Mouse (Mus musculus): ENCODE measurements around the gene Zfhx3.
"Not testable (repeated sequence)": the region's sequence is repeated elsewhere in the genome, so short reads cannot be mapped to it uniquely, and the experiment has no call there.

Gene Zfhx3

GRCm38 (mm10) chr8:107941922-107942694 lies at the start of gene Zfhx3:
Gene Zfhx3 (plus strand): TSS chr8:107942644.
- no peak for DNase-seq

- DNase-seq, result no peak
Observed at GRCm38 (mm10) chr8:107918984-107919383, 23.5 kb upstream of the Zfhx3 start.

DNA sequence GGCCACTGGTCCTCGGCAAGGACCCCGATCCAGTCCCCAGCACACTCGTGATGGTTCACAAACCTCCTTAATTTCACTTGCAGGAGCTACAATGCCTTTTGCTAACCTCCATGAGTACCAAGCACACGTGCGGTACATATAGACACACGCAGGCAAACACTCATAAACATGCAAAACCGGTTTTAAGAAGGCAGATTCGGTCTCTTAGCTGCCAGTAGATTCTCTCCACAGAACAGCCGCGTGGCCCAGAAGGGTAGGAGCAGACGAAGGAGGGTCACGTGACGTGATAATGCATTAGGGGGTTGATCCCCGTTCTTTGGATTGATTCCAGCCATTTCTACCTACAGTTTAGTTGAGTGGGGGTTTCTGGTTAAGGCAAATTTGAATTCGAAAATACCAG lies 16.3 kb upstream of the Zfhx3 start:
- no peak for DNase-seq

GRCm38 (mm10) chr8:107936725-107937124 lies 5.7 kb upstream of the Zfhx3 start:
- no peak for DNase-seq

- not testable (repeated sequence) for DNase-seq
Observed at GRCm38 (mm10) chr8:107938231-107938630, 4.2 kb upstream of the Zfhx3 start.

- no peak for DNase-seq
Observed at GRCm38 (mm10) chr8:107940181-107940580, 2.3 kb upstream of the Zfhx3 start.

- peak; percentile 73 for DNase-seq
Observed at GRCm38 (mm10) chr8:107942752-107943510, 487 bp downstream of the Zfhx3 start.

GRCm38 (mm10) chr8:107943550-107944348 lies 1.3 kb downstream of the Zfhx3 start:
- no peak for DNase-seq

DNA sequence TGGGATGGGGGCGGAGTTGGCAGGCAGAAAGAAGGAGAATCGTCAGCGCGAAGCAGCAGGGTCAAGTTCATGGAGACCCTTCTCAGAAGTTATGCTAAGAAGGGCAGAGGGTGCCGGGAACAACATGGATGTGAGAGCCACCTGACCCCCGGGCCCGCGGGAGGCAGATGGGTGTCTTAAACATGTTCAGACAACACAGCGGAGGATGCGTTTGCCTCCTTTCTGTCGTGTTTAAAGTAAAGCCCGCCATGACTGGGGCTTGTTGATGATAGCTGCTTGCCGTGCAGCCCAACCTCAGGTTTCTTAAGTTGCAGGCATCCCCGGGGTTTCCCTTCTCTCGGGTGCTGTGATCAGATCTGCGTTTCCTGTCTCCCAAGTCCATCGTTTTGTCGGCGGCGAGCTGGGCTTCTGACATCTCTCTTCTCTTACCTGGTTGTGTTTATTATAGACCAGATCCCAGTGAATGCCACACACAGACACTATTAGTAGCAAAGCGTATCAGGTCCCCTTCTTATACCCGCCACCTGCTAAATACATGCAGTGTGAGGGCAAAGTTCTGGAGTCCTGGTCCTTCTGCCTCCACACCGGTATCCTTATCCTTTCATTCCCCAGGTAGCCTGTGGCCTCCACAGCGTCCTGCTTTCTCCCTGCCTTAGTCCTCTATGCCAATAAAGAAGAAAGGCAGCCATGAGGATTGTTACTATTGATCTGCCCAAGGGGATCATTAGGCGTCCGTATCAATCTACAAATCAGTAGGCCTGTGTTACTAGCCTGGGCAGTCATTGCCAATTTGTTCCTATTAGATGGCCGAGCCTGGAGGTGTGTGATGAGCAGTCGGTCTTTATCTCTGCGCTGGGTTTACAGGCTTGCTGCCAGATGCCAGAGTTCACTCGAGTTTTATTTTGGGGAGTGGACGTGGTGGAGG lies 2.5 kb downstream of the Zfhx3 start:
- peak; percentile 57 for DNase-seq

- DNase-seq, result no peak
Observed at GRCm38 (mm10) chr8:107946888-107947287, 4.4 kb downstream of the Zfhx3 start.

GRCm38 (mm10) chr8:107955887-107956286 lies 13.4 kb downstream of the Zfhx3 start:
- DNase-seq, result peak; percentile 65

DNA sequence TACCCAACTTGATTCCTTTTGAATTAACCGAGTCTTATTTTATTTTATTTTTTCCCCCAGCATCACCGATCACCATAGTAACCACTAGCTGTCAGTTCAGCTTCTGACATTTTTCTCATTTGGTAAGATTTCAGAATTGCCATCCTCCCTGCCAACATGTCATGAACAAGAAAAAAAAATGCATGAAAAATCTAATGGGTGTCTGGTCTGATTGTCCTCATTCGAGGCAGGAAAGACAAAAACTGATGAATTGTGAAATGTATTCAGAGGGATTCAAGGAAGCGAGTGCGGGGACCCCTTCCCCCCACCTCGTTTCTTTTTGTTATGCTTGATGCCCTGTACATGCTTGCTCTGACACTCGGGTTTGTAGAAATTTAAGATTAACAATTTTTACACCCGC lies 15.1 kb downstream of the Zfhx3 start:
- peak; percentile 49 for DNase-seq

DNA sequence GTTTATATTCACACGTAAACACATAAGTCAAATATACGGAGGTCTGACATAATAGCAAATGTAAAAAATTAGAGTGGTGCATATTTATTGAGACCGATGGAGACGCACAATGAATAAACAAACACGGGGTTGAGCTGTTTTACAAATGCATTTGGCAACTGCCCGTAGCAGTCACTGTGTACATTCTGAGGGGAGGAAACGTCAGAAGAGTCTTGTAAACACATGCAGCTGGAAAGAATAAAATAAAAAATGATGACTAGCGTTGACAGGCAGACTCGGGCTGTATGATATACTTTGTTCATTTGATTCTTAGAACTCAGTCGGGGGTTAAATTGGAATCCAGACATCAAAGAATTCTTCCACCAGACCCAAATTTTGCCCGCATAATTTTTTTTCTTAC lies 18.0 kb downstream of the Zfhx3 start:
- DNase-seq, result no peak

DNA sequence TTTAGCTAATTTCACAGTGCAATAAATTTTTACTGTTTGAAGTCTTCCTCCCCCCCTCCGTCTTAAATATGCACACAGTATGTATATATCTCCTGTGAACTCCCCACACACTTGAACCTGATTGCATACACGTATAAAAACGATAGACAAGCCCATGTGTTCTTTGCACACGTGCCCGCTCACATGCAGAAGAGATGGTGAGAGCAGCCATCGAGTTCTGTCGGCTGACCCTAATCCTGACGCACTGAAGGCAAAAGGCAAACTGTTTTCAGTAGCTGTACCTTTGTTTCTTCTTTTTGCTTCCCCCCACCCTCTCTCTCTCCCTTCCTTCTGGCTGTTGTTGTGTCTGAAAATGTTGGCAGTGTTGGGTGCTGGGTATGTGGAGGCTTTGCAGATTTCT lies 18.4 kb downstream of the Zfhx3 start:
- no peak for DNase-seq

DNA sequence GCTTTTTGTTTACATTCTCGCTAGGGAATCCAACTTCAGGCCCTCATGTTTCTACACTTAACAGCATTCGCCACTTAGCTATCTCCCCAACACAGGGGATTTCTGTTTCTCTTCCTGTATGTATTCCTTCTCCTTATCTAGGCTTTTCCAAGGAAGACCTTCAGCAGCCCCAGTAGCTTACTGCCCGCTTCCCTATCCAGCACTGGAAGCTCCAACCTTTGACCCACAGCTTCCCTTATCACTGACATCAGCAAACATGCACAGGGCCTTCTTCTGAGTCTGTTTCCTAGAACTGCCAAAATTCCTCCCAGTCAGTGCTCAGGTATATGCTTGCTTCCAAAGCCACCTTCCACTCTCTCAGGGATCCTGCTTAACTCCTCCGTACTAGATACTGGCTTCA lies 29.8 kb downstream of the Zfhx3 start:
- no peak for DNase-seq

- no peak for DNase-seq
Observed at GRCm38 (mm10) chr8:107974451-107974850, 32.0 kb downstream of the Zfhx3 start.

DNA sequence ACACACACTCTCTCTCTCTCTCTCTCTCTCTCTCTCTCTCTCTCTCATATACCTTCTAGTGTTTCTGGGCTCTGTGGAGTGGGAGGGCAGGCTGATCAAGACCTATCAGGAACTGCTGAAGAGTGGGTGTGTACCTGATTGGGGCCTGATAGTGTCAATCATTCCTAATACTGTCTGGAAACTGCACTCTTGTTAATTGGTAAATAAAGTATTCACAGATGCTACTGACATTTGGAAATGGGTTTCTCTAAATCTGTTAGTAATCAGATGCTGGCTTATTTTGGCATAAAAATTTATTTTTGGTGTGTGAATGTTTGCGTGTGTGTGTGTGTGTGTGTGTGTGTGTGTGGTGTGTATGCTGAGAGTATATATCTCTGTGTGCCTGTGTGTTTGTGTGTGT lies 35.8 kb downstream of the Zfhx3 start:
- DNase-seq, result no peak

DNA sequence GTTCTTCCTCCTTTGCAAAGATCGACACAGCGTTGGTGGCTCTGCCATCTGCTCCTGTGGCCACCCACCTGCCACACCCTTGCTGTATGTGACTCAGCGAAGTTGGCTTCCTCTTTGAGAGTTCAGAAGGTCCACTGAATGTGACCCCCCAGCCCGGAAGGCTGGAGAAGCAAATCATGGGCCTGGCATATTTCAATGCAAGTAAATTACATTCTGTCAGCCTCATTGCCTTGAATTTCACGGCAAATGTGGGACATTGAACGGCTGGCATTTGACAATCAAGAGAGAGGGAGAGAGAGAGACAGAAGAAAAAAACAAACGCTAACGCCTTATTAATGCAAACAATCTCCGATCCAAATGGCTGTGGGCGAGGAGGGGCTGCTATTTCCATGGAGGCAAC lies 38.2 kb downstream of the Zfhx3 start:
- no peak for DNase-seq

DNA sequence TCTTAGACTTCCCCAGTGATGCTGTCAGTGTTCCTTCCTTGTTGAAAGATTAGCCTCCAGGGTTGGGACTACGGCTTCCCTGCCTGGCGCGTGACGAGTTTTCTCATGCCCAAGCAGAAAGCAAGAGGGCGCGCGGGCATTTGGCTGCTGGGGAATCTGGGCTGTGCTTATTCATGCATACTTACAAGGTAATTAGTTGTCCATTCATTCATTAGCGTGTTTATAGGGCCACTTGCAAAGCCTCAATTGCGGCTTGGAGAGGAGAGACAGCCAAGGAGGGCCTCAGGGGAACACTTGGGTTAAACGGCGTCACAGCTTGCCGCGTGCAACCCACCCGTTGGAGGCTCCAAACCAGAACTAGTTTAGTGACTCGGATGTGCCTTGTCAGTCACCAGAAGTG lies 44.2 kb downstream of the Zfhx3 start:
- DNase-seq, result peak; percentile 95

- DNase-seq, result no peak
Observed at GRCm38 (mm10) chr8:107998874-107999273, 56.4 kb downstream of the Zfhx3 start.

DNA sequence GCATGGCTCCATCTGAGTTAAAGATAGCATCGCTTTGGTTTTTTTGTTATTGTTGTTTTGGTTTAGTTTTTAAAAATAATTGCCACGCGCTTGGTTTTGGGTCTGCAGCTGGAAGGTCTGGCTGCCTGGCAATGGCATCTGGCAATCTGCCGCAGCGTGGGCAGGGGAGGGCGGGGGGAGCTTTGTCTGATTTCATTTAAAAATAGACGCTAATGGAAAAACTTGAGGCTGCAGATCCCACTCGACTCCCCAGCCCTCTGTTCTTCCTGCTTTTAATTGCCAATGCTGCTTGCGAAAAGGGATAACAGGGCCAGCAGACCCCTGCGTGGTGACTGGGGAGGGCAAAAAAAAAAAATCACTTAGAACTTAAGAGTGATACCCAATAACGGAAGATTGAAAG lies 69.1 kb downstream of the Zfhx3 start:
- DNase-seq, result no peak

- no peak for DNase-seq
Observed at GRCm38 (mm10) chr8:108017727-108018126, 75.3 kb downstream of the Zfhx3 start.

Measured in retina, postnatal 1 day (tissue).